In the genomic region with DNA sequence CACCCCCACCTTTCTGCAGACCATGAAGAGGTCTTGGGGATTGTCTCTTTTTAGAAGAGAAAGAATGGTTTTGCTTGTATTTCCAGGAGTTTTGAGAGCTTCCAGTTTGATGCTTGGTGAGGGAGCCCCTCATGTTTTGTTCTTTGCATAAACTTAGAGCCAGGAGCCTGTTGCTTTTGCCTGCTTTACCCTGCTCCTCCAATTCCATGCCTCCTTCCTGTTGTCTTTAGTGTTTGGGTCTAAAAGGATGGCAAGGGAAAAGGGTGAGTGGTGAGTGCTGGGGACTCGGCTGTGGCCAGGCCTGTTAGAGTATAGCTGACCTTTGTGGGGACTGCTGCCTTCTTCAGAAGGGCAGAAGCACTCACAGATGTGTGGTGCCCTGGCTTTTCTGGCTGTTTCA, we compare ENCODE assay signal across 7 mouse cellular contexts. TPM values are rescaled to one million over a fixed set of nuclear protein-coding genes. Genes with fewer than 3 reads are reported as not detected.
DNase-seq lines count a peak whose midpoint lies in the region; ATAC-seq and TF ChIP-seq lines count a peak whose summit lies in the region.

No protein-coding gene starts in this region.

- 0% methylated on average over 1 of the region's 1 CpGs for WGBS in thymus, adult 2 months
- 0% methylated on average over 1 of the region's 1 CpGs for WGBS in forebrain, embryonic 14.5 days
- 6% methylated on average over 1 of the region's 1 CpGs for WGBS in liver, embryonic 11.5 days
- WGBS in stomach, postnatal 0 days = 0% methylated on average over 1 of the region's 1 CpGs

- no peak for TF ChIP-seq POLR2A in thymus, adult 2 months (IDR thresholded peaks at IDR 0.05; ENCODE audit: control insufficient read depth, extremely low read depth, insufficient read depth, low read length, poor library complexity)

- peak overlapping the region; percentile 91 for H3K4me3 ChIP-seq in thymus, adult 2 months (ENCODE audit: control insufficient read depth, insufficient read depth, low read length)
- H3K4me3 ChIP-seq in forebrain, embryonic 14.5 days (ENCODE audit: low read depth, low read length) = peak overlapping the region; percentile 57
- H3K4me3 ChIP-seq in liver, embryonic 11.5 days (ENCODE audit: low read depth, low read length) = peak overlapping the region; percentile 67
- H3K4me3 ChIP-seq in stomach, postnatal 0 days (ENCODE audit: low read depth, low read length) = peak overlapping the region; percentile 92

- H3K27ac ChIP-seq in thymus, adult 2 months (ENCODE audit: control insufficient read depth, insufficient read depth, low read length) = peak overlapping the region; percentile 62
- H3K27ac ChIP-seq in forebrain, embryonic 14.5 days (ENCODE audit: low read depth, low read length) = peak overlapping the region; percentile 63
- H3K27ac ChIP-seq in liver, embryonic 11.5 days (ENCODE audit: low read depth, low read length) = peak overlapping the region; percentile 87
- H3K27ac ChIP-seq in stomach, postnatal 0 days (replicated peaks) = peak overlapping the region; percentile 98

- no peaks in the 10 kb centered on the region for H3K9me3 ChIP-seq in forebrain, embryonic 14.5 days (replicated peaks; ENCODE audit: control insufficient read depth, low read length)
- no peaks in the 10 kb centered on the region for H3K9me3 ChIP-seq in liver, embryonic 11.5 days (ENCODE audit: control insufficient read depth, low read length)
- H3K9me3 ChIP-seq in stomach, postnatal 0 days (ENCODE audit: control insufficient read depth, low read length) = no peaks in the 10 kb centered on the region

- H3K36me3 ChIP-seq in thymus, adult 2 months (ENCODE audit: control insufficient read depth, insufficient read depth, low read length) = no peaks in the 10 kb centered on the region
- H3K36me3 ChIP-seq in forebrain, embryonic 14.5 days (ENCODE audit: control insufficient read depth, insufficient read depth, low read length) = no peaks in the 10 kb centered on the region
- no peaks in the 10 kb centered on the region for H3K36me3 ChIP-seq in liver, embryonic 11.5 days (ENCODE audit: control insufficient read depth, insufficient read depth, low read length)
- no peaks in the 10 kb centered on the region for H3K36me3 ChIP-seq in stomach, postnatal 0 days (ENCODE audit: control insufficient read depth, insufficient read depth, low read length)

- H3K27me3 ChIP-seq in thymus, adult 2 months (ENCODE audit: control insufficient read depth, insufficient read depth, low read length) = no peaks in the 10 kb centered on the region
- H3K27me3 ChIP-seq in forebrain, embryonic 14.5 days (replicated peaks; ENCODE audit: control insufficient read depth, insufficient read depth, low read length) = no peaks in the 10 kb centered on the region
- H3K27me3 ChIP-seq in liver, embryonic 11.5 days (replicated peaks; ENCODE audit: control insufficient read depth, insufficient read depth, low read length) = no peaks in the 10 kb centered on the region
- H3K27me3 ChIP-seq in stomach, postnatal 0 days (ENCODE audit: control insufficient read depth, insufficient read depth, low read length) = no peaks in the 10 kb centered on the region

- no peak for DNase-seq in thymus, adult 2 months
- no peak for DNase-seq in thymus, postnatal 14 days
- no peak for DNase-seq in forebrain, embryonic 14.5 days (ENCODE audit: low spot score)
- no peak for DNase-seq in liver, embryonic 11.5 days (ENCODE audit: low spot score)
- DNase-seq in stomach, postnatal 0 days (ENCODE audit: low spot score) = no peak
- DNase-seq in left cerebral cortex, postnatal 36 days (ENCODE audit: low spot score in 2 of 2) = no peak
- DNase-seq in layer of hippocampus, adult 9-10 months (ENCODE audit: low spot score) = no peak

- no peak for ATAC-seq in forebrain, embryonic 14.5 days
- no peak for ATAC-seq in liver, embryonic 11.5 days (replicated peaks; ENCODE audit: low FRiP score)
- no peak for ATAC-seq in stomach, postnatal 0 days (ENCODE audit: low FRiP score, low TSS enrichment)

- intact Hi-C loops in left cerebral cortex, postnatal 36 days (cut with DNase I) = no loop called here

- H3K4me2 ChIP-seq in forebrain, embryonic 14.5 days (ENCODE audit: low read length) = peak overlapping the region; percentile 85
- peak overlapping the region; percentile 76 for H3K4me2 ChIP-seq in liver, embryonic 11.5 days
- H3K4me2 ChIP-seq in stomach, postnatal 0 days (replicated peaks; ENCODE audit: low read depth) = peak overlapping the region; percentile 84

- peak overlapping the region; percentile 83 for H3K9ac ChIP-seq in forebrain, embryonic 14.5 days (ENCODE audit: low read length)
- H3K9ac ChIP-seq in liver, embryonic 11.5 days (ENCODE audit: low read depth, low read length) = peak overlapping the region; percentile 82
- H3K9ac ChIP-seq in stomach, postnatal 0 days (ENCODE audit: low read length) = peak overlapping the region; percentile 99

- TF ChIP-seq EP300 in stomach, postnatal 0 days (optimal IDR thresholded peaks at IDR 0.05) = no peak

- peaks cover 28% of the 10 kb centered on the region for H3K4me1 ChIP-seq in thymus, adult 2 months (replicated peaks; ENCODE audit: control insufficient read depth, insufficient read depth, low read length)
- peaks cover 31% of the 10 kb centered on the region for H3K4me1 ChIP-seq in forebrain, embryonic 14.5 days (ENCODE audit: control insufficient read depth, insufficient read depth, low read length)
- H3K4me1 ChIP-seq in liver, embryonic 11.5 days (replicated peaks; ENCODE audit: control insufficient read depth, insufficient read depth, low read length) = peaks cover 35% of the 10 kb centered on the region
- H3K4me1 ChIP-seq in stomach, postnatal 0 days (replicated peaks; ENCODE audit: control insufficient read depth, insufficient read depth) = peaks cover 10% of the 10 kb centered on the region; the same call in 1 of the 2 replicates

- no peak for TF ChIP-seq CTCF in thymus, adult 2 months (IDR thresholded peaks at IDR 0.05; ENCODE audit: borderline replicate concordance, control insufficient read depth, extremely low read depth, insufficient read depth, low read length, poor library complexity)
- no peak for TF ChIP-seq CTCF in stomach, postnatal 0 days (IDR thresholded peaks at IDR 0.05; ENCODE audit: low read depth)

RNA-seq across cellular contexts. Expression of gene Qrfp, which starts 49.9 kb away (rescaled TPM):
- 0.51 and 0.73 TPM in 2 replicates for polyA plus RNA-seq in thymus, adult 2 months (2012; rRNA removed)
- polyA plus RNA-seq in forebrain, embryonic 14.5 days (2014; fragmentation: Nextera tagmentation; extraction: Ambion mirVana) = 0.11 and 0.19 TPM in 2 replicates
- polyA plus RNA-seq in liver, embryonic 11.5 days (2014; fragmentation: Nextera tagmentation; extraction: Ambion mirVana) = 0.08 TPM in 1 of 2 replicates, not detected in the other
- polyA plus RNA-seq in stomach, postnatal 0 days (2015; fragmentation: Nextera tagmentation; extraction: Ambion mirVana) = 0.08 and 0.10 TPM in 2 replicates
- total RNA-seq in left cerebral cortex, postnatal 36 days (2021) = not detected
